Comparison of ENCODE assay signal across 28 mouse cellular contexts in genomic region chr15:10558465-10558864, GRCm38 (mm10). TPM values are rescaled to one million over a fixed set of nuclear protein-coding genes. Genes with fewer than 3 reads are reported as not detected.
"Had no signal": no experiment of that assay in that cellular context is flagged by ENCODE, and none has a peak within 500 bp of the region (broad histone marks: within the 10 kb centered on the region; RNA-seq: fewer than 3 reads in every experiment).

TSS of gene Ttc23l (minus strand) at chr15:10558668.

- H3K9ac ChIP-seq: liver, embryonic 15.5 days; liver, postnatal 0 days; lung, embryonic 15.5 days; midbrain, embryonic 12.5 days; neural tube, embryonic 13.5 days; neural tube, embryonic 15.5 days had no signal

- H3K9me3 ChIP-seq: liver, embryonic 15.5 days; lung, embryonic 15.5 days; midbrain, embryonic 12.5 days; neural tube, embryonic 13.5 days; neural tube, embryonic 15.5 days had no signal

- H3K4me3 ChIP-seq: liver, embryonic 15.5 days; lung, embryonic 15.5 days; megakaryocyte, embryonic 14.5 days; midbrain, embryonic 12.5 days; myocyte; neural tube, embryonic 13.5 days; neural tube, embryonic 15.5 days had no signal

- H3K27ac ChIP-seq: liver, embryonic 15.5 days; lung, embryonic 15.5 days; macrophage; midbrain, embryonic 12.5 days; neural tube, embryonic 13.5 days; neural tube, embryonic 15.5 days had no signal

- H3K4me1 ChIP-seq: liver, embryonic 15.5 days; lung, embryonic 15.5 days; megakaryocyte, embryonic 14.5 days; midbrain, embryonic 12.5 days; neural tube, embryonic 13.5 days; neural tube, embryonic 15.5 days had no signal

- H3K27me3 ChIP-seq: liver, embryonic 15.5 days; lung, embryonic 15.5 days; midbrain, embryonic 12.5 days; neural tube, embryonic 13.5 days; neural tube, embryonic 15.5 days had no signal

- H3K36me3 ChIP-seq: liver, embryonic 15.5 days; lung, embryonic 15.5 days; midbrain, embryonic 12.5 days; neural tube, embryonic 13.5 days; neural tube, embryonic 15.5 days had no signal

- DNase-seq: liver, postnatal 0 days; lung, adult 2 months; lung, postnatal 14 days; lung, postnatal 36 days; midbrain, embryonic 14.5 days; retina, postnatal 1 day; right cerebral cortex, adult 18-20 months; right cerebral cortex, postnatal 25 days; right cerebral cortex, postnatal 4 days; spleen, adult 18-20 months; thymus, adult 18-20 months; thymus, postnatal 25 days; thymus, postnatal 4 days had no signal

RNA-seq across cellular contexts. Expression of gene Ttc23l, which starts in this region (rescaled TPM):
- total RNA-seq: megakaryocyte progenitor cell, adult 5-6 weeks had no signal
- polyA plus RNA-seq: liver, embryonic 15.5 days; liver, postnatal 0 days; lung, adult 2 months; lung, embryonic 15.5 days; lung, postnatal 0 days; macrophage; midbrain, embryonic 12.5 days; midbrain, embryonic 14.5 days; myocyte; neural tube, embryonic 11.5 days; neural tube, embryonic 13.5 days; neural tube, embryonic 15.5 days; small intestine, adult 2 months; stomach, embryonic 14.5 days; stomach, embryonic 16.5 days; thymus, postnatal 0 days had no signal
